Mouse (Mus musculus): ENCODE measurements at regions not wholly inside any gene's neighbourhood (a gene's known extent, or its start where the extent isn't known, plus 50 kb on each side); places are given as distances from the start of the nearest gene placed in this dataset.
A peak's percentile ranks its signal among the peaks of the same experiment; 100 is the strongest.

GRCm38 (mm10) chr4:26800831-26801230, 454.1 kb upstream of the Manea start:
- H3K9ac ChIP-seq (ENCODE audit: low read depth, low read length) = no peak overlapping the region
- no peaks in the 10 kb centered on the region for H3K4me1 ChIP-seq (ENCODE audit: control insufficient read depth, insufficient read depth, low read length)
- no peak overlapping the region for H3K4me3 ChIP-seq (ENCODE audit: low read depth, low read length)

GRCm38 (mm10) chr4:26793181-26793824, 446.6 kb upstream of the Manea start:
- H3K27me3 ChIP-seq (ENCODE audit: control insufficient read depth, insufficient read depth, low read depth, low read length) = no peaks in the 10 kb centered on the region
- no peak overlapping the region for H3K9ac ChIP-seq (ENCODE audit: low read depth, low read length)
- no peak overlapping the region for H3K27ac ChIP-seq (ENCODE audit: low read length)
- H3K36me3 ChIP-seq (ENCODE audit: control insufficient read depth, insufficient read depth, low read length) = no peaks in the 10 kb centered on the region
- H3K4me1 ChIP-seq (ENCODE audit: control insufficient read depth, insufficient read depth, low read length) = no peaks in the 10 kb centered on the region
- H3K4me3 ChIP-seq (ENCODE audit: low read depth, low read length) = no peak overlapping the region
- no peak overlapping the region for H3K4me2 ChIP-seq (ENCODE audit: low read length)
- WGBS = 94% methylated on average over 1 of the region's 1 CpGs
- ATAC-seq = no peak
- H3K9me3 ChIP-seq (replicated peaks; ENCODE audit: control insufficient read depth, low read length, poor library complexity, severe bottlenecking) = no peaks in the 10 kb centered on the region

More at GRCm38 (mm10) chr4:26800831-26801230, 454.1 kb upstream of the Manea start:
- WGBS = 89% methylated on average over 3 of the region's 3 CpGs
- no peaks in the 10 kb centered on the region for H3K9me3 ChIP-seq (replicated peaks; ENCODE audit: control insufficient read depth, low read length, poor library complexity, severe bottlenecking)
- no peaks in the 10 kb centered on the region for H3K36me3 ChIP-seq (ENCODE audit: control insufficient read depth, insufficient read depth, low read length)
- no peak overlapping the region for H3K4me2 ChIP-seq (ENCODE audit: low read length)
- H3K27me3 ChIP-seq (ENCODE audit: control insufficient read depth, insufficient read depth, low read depth, low read length) = no peaks in the 10 kb centered on the region
- no peak for ATAC-seq
- no peak overlapping the region for H3K27ac ChIP-seq (ENCODE audit: low read length)

GRCm38 (mm10) chr4:26767896-26768295, 421.2 kb upstream of the Manea start:
- peaks cover 16% of the 10 kb centered on the region for H3K27me3 ChIP-seq (ENCODE audit: control insufficient read depth, insufficient read depth, low read depth, low read length)

GRCm38 (mm10) chr4:26766235-26767228, 419.8 kb upstream of the Manea start:
- no peaks in the 10 kb centered on the region for H3K36me3 ChIP-seq (ENCODE audit: control insufficient read depth, insufficient read depth, low read length)
- WGBS = 13% methylated on average over 16 of the region's 16 CpGs
- no peak overlapping the region for H3K4me3 ChIP-seq (ENCODE audit: low read depth, low read length)
- no peak for ATAC-seq
- H3K27ac ChIP-seq (ENCODE audit: low read length) = no peak overlapping the region
- peaks cover 3% of the 10 kb centered on the region; the same call in 1 of the 2 replicates for H3K4me1 ChIP-seq (ENCODE audit: control insufficient read depth, insufficient read depth, low read length)
- peaks cover 7% of the 10 kb centered on the region for H3K27me3 ChIP-seq (ENCODE audit: control insufficient read depth, insufficient read depth, low read depth, low read length)
- peak overlapping the region; percentile 27 for H3K4me2 ChIP-seq (ENCODE audit: low read length)
- no peaks in the 10 kb centered on the region for H3K9me3 ChIP-seq (replicated peaks; ENCODE audit: control insufficient read depth, low read length, poor library complexity, severe bottlenecking)
- no peak overlapping the region for H3K9ac ChIP-seq (ENCODE audit: low read depth, low read length)

More at GRCm38 (mm10) chr4:26767896-26768295, 421.2 kb upstream of the Manea start:
- H3K4me2 ChIP-seq (ENCODE audit: low read length) = no peak overlapping the region
- no peaks in the 10 kb centered on the region for H3K9me3 ChIP-seq (replicated peaks; ENCODE audit: control insufficient read depth, low read length, poor library complexity, severe bottlenecking)
- 65% methylated on average over 2 of the region's 2 CpGs for WGBS
- H3K27ac ChIP-seq (ENCODE audit: low read length) = no peak overlapping the region
- no peak overlapping the region for H3K4me3 ChIP-seq (ENCODE audit: low read depth, low read length)
- no peak for ATAC-seq
- no peak overlapping the region for H3K9ac ChIP-seq (ENCODE audit: low read depth, low read length)
- no peaks in the 10 kb centered on the region for H3K36me3 ChIP-seq (ENCODE audit: control insufficient read depth, insufficient read depth, low read length)
- peaks cover 3% of the 10 kb centered on the region; the same call in 1 of the 2 replicates for H3K4me1 ChIP-seq (ENCODE audit: control insufficient read depth, insufficient read depth, low read length)

GRCm38 (mm10) chr4:26740815-26741214, 394.1 kb upstream of the Manea start:
- no peak overlapping the region for H3K9ac ChIP-seq (ENCODE audit: low read depth, low read length)
- H3K36me3 ChIP-seq (ENCODE audit: control insufficient read depth, insufficient read depth, low read length) = no peaks in the 10 kb centered on the region
- no peak overlapping the region for H3K27ac ChIP-seq (ENCODE audit: low read length)
- no peak overlapping the region for H3K4me2 ChIP-seq (ENCODE audit: low read length)
- no peaks in the 10 kb centered on the region for H3K27me3 ChIP-seq (ENCODE audit: control insufficient read depth, insufficient read depth, low read depth, low read length)
- ATAC-seq = no peak
- H3K4me3 ChIP-seq (ENCODE audit: low read depth, low read length) = no peak overlapping the region
- WGBS = 84% methylated on average over 3 of the region's 3 CpGs
- no peaks in the 10 kb centered on the region for H3K9me3 ChIP-seq (replicated peaks; ENCODE audit: control insufficient read depth, low read length, poor library complexity, severe bottlenecking)
- no peaks in the 10 kb centered on the region for H3K4me1 ChIP-seq (ENCODE audit: control insufficient read depth, insufficient read depth, low read length)

GRCm38 (mm10) chr4:26736381-26736780, 389.7 kb upstream of the Manea start:
- Histone ChIP-seq H3K4me2 (ENCODE audit: low read length) (no peak overlapping the region), H3K9ac (ENCODE audit: low read depth, low read length) (no peak overlapping the region), H3K27me3 (ENCODE audit: control insufficient read depth, insufficient read depth, low read depth, low read length) (no peaks in the 10 kb centered on the region), H3K4me1 (ENCODE audit: control insufficient read depth, insufficient read depth, low read length) (no peaks in the 10 kb centered on the region), H3K27ac (ENCODE audit: low read length) (no peak overlapping the region), H3K36me3 (ENCODE audit: control insufficient read depth, insufficient read depth, low read length) (no peaks in the 10 kb centered on the region), H3K4me3 (ENCODE audit: low read depth, low read length) (no peak overlapping the region), H3K9me3 (replicated peaks; ENCODE audit: control insufficient read depth, low read length, poor library complexity, severe bottlenecking) (no peaks in the 10 kb centered on the region)
- WGBS = 88% methylated on average over 3 of the region's 3 CpGs
- no peak; the same call in 1 of the 2 replicates for ATAC-seq

- 81% methylated on average over 3 of the region's 3 CpGs for WGBS
- Histone ChIP-seq H3K36me3 (ENCODE audit: control insufficient read depth, insufficient read depth, low read length) (no peaks in the 10 kb centered on the region), H3K27me3 (ENCODE audit: control insufficient read depth, insufficient read depth, low read depth, low read length) (no peaks in the 10 kb centered on the region), H3K9ac (ENCODE audit: low read depth, low read length) (no peak overlapping the region), H3K4me2 (ENCODE audit: low read length) (no peak overlapping the region), H3K4me1 (ENCODE audit: control insufficient read depth, insufficient read depth, low read length) (no peaks in the 10 kb centered on the region), H3K9me3 (replicated peaks; ENCODE audit: control insufficient read depth, low read length, poor library complexity, severe bottlenecking) (no peaks in the 10 kb centered on the region), H3K4me3 (ENCODE audit: low read depth, low read length) (no peak overlapping the region), H3K27ac (ENCODE audit: low read length) (no peak overlapping the region)
- ATAC-seq = no peak
Observed at GRCm38 (mm10) chr4:26714437-26714836, 367.7 kb upstream of the Manea start.

GRCm38 (mm10) chr4:26709964-26710363, 363.3 kb upstream of the Manea start:
- Histone ChIP-seq H3K4me3 (ENCODE audit: low read depth, low read length) (no peak overlapping the region), H3K4me2 (ENCODE audit: low read length) (no peak overlapping the region), H3K9me3 (replicated peaks; ENCODE audit: control insufficient read depth, low read length, poor library complexity, severe bottlenecking) (no peaks in the 10 kb centered on the region), H3K27ac (ENCODE audit: low read length) (no peak overlapping the region), H3K4me1 (ENCODE audit: control insufficient read depth, insufficient read depth, low read length) (no peaks in the 10 kb centered on the region), H3K9ac (ENCODE audit: low read depth, low read length) (no peak overlapping the region), H3K27me3 (ENCODE audit: control insufficient read depth, insufficient read depth, low read depth, low read length) (no peaks in the 10 kb centered on the region), H3K36me3 (ENCODE audit: control insufficient read depth, insufficient read depth, low read length) (no peaks in the 10 kb centered on the region)
- WGBS = 89% methylated on average over 1 of the region's 1 CpGs
- ATAC-seq = no peak

- no peak for ATAC-seq
- Histone ChIP-seq H3K4me2 (ENCODE audit: low read length) (no peak overlapping the region), H3K27ac (ENCODE audit: low read length) (no peak overlapping the region), H3K36me3 (ENCODE audit: control insufficient read depth, insufficient read depth, low read length) (no peaks in the 10 kb centered on the region), H3K4me1 (ENCODE audit: control insufficient read depth, insufficient read depth, low read length) (no peaks in the 10 kb centered on the region), H3K9ac (ENCODE audit: low read depth, low read length) (no peak overlapping the region), H3K4me3 (ENCODE audit: low read depth, low read length) (no peak overlapping the region), H3K9me3 (replicated peaks; ENCODE audit: control insufficient read depth, low read length, poor library complexity, severe bottlenecking) (no peaks in the 10 kb centered on the region), H3K27me3 (ENCODE audit: control insufficient read depth, insufficient read depth, low read depth, low read length) (no peaks in the 10 kb centered on the region)
- WGBS = 65% methylated on average over 3 of the region's 3 CpGs
Observed at GRCm38 (mm10) chr4:26695964-26696363, 349.3 kb upstream of the Manea start.

All from midbrain, embryonic 16.5 days (tissue).